Mouse (Mus musculus) testis, adult 2 months (tissue): ENCODE measurements around the gene Slc2a8.

ENCODE experiments used
- CTCF ChIP-seq: fragments of 200-500 bp; IDR thresholded peaks from 2 replicates; pipeline ENCODE4 v1.5.1; 2012; ENCODE audit warnings: low read depth, mild to moderate bottlenecking, inconsistent platforms, low read length, moderate library complexity; ENCODE audit not compliant: control insufficient read depth, insufficient read depth, insufficient replicate concordance
- POLR2A ChIP-seq: fragments of 200-500 bp; IDR thresholded peaks from 2 replicates; pipeline ENCODE4 v1.6.1; 2012; ENCODE audit warnings: low read depth, mild to moderate bottlenecking, inconsistent platforms, low read length, moderate library complexity; ENCODE audit not compliant: control insufficient read depth

GRCm38 (mm10) chr2:32928235-32928946, 53.5 kb downstream of the Slc2a8 start:
- TF ChIP-seq CTCF (peak; percentile 65; the same call in 1 of the 2 replicates), POLR2A (no peak)
